Mouse (Mus musculus): ENCODE data around the gene Trim71.

Gene Trim71

DNA sequence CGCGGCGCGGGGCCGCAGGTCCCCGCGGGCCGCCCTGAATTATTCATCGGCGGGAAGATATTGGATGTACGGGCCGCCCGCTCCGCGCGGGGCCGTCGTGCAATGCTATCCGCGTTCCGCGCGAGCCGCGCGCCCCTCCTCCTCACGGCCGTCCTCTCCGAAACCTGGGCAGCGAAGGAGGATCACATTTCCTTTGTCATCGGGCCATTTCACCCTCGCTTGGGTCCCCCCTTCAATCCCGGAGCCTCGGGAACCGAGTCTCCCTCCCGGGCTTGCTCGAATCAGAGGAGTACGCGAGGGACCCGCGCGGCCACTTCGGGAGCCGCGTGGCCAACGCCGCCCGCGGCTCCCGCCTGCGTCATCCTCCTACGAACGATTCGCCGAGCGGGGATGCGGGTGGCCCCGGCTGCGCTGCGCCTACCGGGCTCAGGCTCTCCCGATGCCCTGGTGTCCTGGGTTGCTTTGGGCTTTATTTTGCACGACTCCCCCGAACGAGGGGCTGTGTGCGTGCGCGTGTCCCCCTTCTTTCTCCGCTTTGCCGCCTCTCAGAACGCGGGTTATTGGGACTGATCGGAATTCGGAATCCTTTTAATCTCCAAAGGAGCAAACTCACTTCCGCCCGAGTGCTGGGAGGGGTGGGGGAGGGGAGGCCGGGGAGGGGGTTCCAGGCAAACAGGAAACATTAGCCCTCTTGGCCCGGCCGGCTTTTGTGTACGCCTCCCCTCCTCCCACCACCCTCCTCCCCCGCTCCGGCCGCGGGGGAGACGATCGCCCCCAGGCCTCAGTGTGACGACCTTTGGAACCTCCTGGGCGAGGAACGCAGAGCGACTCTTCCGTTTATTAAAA is at the start of gene Trim71:
TSS of gene Trim71 (minus strand) at position 609 of the 846 bp plus-strand sequence.
- no peak for DNase-seq (ENCODE audit: low spot score)

DNA sequence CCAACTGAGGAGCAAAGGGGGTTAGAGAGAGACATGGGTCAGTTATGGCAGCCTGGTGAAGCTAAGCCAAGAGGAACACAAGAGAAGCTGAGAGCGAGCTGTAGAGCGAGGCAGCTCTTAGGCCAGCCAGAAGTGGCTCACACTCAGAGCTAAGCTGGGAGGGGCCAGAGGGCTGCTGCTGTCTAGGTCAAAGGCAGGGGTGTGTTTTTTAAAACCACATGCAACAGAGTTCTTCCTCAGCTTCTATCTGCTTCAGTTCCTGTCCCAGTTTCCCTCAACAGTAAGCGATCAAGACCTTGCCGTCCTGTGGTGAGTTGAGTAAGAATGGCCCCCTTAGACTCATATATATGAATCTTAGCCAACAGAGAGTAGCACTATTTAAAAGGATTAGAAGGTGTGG is 48.9 kb upstream of the Trim71 start:
- DNase-seq (ENCODE audit: low spot score): no peak

DNA sequence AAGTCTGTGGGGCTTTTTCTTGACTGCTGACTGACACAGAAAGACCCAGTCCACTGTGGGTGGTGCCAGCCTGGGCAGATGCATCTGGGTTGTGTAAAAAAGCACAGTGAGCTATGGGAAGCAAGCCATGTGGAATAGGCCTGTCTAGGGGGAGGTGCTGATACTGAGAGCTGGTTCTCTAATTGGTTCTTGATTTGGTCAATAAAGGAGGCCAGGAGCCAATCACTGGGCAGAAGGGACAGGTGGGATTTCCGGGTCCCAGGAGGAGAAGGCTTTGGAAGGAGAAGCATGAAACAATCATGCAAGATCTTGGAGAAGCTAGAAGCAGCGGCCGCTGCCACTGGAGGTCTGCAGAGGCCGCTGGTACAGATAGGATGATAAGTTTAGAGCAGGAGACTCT is 48.4 kb upstream of the Trim71 start:
- DNase-seq (ENCODE audit: low spot score): no peak

DNA sequence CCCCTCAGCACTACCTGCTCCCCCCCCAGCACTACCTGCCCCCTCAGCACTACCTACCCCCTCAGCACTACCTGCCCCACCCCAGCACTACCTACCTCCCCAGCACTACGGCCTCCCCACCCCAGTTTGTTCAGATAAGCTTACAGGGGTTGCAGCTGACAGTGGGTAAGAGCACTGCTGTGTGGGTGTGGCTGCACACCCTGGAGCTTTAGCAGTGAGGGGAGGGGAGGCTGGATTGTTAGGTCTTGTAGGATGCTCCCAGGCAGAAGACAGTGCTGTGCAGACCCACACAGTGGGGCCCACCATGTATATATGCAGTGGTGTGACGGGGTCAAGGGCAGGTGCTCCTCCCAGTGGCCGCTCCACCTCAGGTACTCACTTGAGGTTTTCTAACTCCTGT is 46.1 kb upstream of the Trim71 start:
- DNase-seq (ENCODE audit: low spot score): no peak

DNA sequence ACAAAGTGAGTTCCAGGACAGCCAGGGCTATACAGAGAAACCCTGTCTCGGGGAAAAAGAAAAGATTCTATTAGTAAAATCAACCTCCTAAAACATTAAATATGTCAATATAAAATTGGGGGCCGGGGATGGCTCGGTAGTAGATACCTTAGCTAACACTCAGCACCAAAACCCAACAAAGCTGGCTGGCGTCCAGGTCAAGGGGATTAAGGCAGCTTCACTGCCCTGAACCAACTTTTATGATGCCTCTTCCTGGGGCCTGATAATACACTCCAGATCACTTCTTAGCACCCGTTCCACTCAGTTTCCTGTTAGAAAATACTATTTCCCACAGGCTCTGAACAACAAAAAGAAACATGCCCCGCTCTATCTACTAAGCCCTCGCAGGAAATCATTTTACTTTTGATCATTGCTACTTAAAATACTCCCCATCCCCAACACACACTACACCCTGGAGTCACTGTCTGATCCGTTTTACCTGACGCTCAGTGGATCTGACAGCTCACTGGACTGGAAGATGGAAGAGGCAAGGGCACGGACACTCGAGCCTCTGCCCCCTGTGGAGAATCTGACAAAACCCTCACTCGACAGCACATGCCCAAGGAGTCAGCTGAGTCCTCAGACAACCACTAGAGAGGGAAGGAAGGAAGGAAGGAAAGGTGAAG is 39.8 kb upstream of the Trim71 start:
- peak; percentile 49 for DNase-seq (ENCODE audit: low spot score)

DNA sequence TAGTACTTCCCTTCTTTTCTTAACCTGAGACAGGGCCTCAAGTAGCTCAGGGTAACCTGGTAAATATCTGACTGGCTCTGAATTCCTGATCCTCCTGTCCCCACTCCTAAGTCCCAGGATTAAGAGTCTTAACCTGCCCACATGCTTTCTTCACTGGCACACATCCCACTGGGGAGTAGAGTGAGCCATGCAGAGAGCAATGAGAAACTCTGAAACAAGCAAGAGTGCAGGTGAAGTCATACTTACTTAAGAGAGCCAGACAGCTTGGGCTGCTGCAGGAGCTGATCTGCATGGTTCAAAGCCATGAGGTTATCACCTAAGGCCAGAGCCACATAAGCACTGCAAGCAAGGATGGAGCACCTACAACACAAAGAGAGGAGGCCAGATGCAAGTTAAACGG is 36.9 kb upstream of the Trim71 start:
- no peak for DNase-seq (ENCODE audit: low spot score)

DNA sequence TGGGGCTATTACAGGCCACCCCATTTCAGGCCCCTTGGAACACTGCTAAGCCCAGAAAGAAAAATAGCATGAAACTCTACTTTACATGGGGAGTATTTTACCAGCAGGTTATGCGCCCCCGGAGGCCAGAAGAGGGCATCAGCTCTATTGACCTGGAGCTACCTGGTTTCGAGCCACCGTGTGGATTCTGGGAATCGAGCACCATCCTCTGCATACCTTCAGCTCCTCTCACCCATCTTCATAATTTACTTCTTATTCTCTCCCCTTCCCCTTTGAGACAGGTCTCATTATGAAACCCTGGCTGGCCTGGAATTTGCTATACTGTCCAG is 20.8 kb upstream of the Trim71 start:
- DNase-seq (ENCODE audit: low spot score): no peak

DNA sequence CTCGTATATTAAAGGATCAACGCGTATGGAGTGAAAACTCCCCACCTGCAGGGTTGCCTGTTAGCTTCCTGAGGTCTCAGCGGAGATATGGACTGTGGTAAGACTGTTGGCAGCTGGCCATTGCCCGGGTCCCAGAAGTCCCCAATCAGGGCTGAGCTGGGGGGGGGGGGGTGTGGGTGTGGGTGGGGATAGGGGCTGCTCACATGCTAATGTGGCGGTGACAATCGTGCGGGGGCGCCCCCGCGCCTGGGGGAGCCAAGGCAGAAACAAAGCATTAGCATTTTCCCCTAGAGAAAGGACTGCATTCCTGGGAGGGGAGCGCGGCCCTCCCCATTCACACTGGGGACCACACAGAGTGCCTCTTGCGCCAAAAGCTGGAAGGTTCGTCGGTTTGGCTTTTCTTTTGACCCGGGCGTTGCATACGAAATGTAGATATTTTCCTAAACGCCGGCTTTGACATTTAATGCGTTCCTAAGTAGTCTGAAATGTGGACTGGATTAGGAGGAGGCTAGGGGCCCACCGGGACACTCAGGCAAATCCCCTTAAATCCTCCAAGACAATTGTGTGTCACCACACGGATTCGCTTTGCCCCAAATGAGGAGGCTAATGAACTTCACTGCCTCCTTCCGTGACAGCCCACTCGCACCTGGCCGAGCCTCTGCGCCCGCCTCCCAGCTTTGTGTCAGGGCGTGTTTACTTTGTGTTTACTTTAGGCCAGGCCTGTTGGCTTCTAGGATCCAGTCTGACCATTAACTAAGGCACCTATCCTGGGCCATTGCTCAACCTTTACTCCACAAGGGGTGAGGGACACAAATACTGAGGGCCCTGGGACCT is 20.2 kb upstream of the Trim71 start:
- DNase-seq (ENCODE audit: low spot score): peak; percentile 63

DNA sequence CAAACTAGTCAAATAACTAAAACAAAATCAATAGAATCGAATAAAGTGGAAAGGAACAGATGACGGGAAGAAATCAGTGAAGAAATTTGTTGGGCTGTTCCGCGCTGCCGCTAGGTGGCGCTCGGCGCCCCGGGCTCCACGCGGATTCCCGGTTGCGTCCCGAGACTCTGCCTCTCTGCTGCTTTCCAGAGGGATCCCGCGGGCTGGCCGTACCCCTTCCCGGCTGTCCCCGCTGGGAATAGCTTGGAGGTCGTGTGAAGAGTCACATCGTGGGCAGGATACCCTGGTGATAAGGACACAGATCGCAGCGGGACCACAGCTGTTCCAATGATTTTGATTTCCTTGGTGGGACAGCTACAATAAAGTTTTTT is 19.6 kb upstream of the Trim71 start:
- peak; percentile 82 for DNase-seq (ENCODE audit: low spot score)

DNA sequence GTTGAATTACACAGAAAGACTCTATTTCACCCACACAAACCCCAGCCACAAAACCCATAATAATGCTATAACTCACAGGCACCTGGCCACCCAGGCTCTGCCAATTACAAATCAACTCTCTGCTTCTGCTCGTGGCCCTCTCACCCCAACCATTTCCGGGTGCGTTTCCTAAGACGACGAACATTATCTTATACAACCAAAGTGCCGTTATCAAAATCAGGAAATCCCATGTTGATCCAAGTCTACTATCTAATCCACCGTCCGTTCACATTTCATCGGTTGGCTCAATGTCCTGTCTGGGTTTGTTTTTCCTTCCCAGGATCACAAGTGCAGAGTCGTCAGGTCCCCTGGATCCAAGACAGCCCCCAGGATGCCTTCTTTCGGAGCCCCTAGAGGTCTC is 14.5 kb upstream of the Trim71 start:
- DNase-seq (ENCODE audit: low spot score): no peak

DNA sequence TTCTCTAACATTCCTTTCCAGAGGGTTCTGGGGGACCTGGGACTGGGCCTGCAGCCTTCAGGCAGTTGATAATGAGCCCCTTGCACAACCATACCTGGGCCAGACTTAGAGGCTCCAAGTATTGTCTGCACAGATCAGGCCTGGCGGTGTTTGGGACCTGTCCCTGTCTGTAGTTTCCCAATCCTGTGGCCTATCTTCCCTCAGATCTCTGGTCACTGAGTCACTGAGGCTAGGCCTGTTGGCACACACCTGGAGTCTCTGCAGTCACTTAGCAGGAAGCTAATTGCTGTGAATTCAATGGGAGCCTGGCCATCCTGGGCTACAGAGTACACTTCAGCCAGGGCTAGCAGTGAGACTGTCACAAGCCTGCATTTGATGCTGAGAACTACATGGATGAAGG is 11.8 kb upstream of the Trim71 start:
- no peak for DNase-seq (ENCODE audit: low spot score)

DNA sequence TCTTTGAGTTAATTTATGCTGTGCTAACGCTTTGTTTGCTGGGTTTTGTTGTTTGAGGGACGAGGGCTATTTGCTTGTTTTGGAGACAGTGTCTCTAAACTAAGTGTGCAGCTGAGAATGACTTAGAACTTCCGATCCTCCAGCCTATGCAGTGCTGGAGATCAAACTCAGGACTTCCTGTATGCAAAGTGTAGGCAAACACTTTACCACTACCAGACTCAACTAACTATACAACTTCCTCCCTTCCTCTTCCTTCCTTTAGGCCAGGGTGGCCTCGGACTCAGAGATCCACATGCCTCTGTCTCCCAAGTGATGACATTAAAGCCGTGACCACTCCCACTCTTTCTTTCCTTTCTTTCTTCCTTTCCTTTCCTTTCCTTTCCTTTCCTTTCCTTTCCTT is 9.4 kb upstream of the Trim71 start:
- no peak for DNase-seq (ENCODE audit: low spot score)

DNA sequence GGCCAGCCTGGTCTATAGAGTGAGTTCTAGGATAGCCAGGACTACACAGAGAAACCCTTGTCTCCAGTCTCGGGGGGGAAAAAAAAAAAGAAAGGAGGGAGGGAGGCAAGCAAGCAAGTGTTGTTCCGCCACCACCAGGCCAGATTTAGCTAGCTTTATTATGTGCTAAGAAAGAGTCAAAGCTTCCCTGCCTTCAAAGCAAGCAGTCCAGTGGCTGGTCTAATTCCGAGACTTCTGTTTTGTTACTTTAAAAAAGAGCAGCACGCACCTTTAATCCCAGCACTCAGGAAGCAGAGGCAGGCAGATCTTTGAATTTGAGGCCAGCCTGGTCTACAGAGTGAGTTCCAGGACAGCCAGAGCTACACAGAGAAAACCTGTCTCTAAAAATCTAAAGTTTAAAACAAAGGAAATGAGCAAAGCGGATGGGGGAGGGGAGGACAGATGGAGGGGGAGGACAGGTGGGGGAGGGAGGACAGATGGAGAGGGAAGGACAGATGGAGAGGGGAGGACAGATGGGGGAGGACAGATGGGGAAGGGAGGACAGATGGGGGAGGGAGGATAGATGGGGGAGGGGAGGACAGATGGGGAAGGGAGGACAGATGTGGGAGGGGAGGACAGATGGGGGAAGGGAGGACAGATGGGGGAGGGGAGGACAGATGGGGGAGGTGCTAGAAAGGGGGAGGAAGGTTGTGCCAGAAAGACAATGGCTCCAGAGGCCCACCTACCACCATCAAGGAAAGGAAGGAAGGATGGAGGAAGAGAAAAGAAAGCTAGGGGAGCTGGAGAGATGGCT is 4.7 kb upstream of the Trim71 start:
- DNase-seq (ENCODE audit: low spot score): no peak

DNA sequence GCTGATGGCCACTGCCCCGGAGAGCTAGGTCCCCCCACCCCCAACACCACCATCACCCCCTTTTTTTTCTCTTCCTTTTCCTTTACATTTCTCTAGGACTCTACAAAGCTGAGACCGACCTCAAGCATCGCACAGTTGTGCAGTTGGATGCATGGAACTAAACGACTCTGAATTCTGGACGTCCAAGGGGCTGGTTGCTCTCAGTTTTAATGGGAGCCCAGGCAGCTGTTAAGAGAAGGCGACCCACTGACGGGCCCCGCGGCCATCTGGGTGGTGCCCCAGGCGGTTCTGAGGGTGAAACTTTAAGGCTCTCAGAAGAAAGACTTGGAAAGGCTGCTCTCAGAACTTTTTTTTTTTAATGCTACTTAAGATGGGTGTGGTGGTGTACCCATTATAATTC is 498 bp upstream of the Trim71 start:
- DNase-seq (ENCODE audit: low spot score): no peak

DNA sequence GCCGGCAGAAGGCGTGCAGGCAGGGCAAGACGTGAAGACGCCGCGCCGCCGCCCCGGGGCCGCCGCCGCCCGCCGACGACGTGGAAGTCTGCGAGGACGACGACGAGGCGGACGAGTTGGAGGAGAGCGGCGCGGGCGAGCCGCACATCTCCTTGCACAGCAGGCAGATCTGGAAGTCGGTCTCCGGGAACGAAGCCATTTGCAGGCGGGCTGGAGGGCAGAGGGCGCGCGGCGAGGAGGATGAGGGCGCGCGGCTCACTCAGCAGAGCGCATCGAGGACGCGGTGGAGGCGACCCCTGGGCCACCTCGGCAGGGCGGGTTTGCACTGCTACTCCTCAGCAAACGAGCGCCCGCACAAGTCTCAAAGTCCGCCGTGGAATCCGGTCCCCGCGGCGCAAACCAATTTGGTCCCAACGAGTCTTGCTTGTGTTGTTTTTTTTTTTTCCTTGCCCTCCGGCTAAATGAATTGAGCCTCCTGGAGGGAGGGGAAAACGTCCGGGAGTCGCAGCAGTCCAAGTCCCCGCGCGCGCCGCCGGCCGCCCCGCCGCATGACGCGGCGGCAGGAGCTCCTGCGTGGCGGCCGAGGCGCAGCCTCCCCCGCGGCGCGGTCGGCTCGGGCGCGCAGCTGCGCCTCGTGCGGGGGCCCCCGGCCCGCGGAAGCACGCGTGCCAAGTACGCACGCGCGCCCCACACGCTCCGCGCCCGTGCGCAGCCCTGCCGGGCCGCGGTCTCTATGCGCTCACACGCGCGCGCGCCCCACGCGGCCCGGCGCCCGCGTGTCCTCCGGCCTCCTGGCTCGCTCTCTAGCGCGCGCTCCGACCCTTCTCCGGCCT is 1.0 kb downstream of the Trim71 start:
- no peak for DNase-seq (ENCODE audit: low spot score)

DNA sequence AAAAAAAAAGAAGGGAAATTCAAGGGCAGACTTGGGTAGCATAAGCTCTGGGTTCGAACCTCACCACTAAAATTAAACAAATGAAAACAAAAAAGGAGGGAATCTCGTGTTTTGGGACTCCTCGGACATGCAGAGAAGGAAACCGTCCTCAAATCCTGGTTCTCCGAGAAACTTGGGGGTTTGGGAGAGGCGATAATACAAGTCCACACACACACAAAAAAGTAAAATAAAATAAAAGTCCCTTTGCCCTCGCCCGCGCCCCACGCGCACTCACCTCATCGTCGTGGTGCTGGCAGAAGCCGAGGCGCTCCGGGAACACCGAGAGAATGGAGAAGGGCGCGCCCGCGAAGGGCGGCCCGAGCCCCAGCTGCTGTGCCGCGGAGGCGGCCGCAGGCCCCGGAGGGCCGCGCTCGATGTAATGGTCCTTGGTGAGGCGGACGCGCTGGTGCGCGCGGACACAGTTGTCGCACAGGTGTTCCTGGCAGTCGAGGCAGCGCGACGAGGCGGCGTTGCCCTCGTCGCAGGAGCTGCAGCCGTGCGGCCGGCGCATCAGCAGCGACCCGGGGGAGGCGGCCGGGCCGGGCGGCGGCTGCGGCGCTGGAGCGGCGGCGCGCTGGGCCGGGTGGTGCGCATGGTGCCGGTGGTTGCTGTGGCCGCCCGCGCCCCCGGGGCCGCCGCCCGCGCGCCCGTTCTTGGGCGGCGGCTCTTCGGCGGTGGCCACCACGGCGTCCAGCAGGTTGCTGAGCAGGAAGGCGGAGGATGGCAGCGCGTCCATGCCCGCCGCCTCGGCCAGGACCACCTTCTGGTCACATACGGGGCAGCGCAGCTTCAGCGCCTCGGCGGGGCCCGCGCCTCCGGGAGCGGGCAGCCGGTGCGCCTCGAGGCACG is 1.9 kb downstream of the Trim71 start:
- DNase-seq (ENCODE audit: low spot score): no peak

DNA sequence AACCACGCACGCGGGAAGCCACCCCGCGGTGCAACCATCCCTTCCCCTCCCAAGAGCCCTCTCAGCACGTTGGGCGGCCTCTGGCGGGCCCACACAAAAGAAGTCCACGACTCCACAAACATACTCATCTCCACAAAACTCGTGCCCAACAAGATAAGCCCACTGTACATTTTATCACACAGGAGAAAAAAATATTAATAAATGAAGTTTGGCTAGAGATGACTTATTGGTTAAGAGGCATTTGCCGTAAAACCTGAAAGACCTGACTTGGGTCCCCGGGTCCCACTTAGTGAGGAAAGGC is 2.5 kb downstream of the Trim71 start:
- no peak for DNase-seq (ENCODE audit: low spot score)

DNA sequence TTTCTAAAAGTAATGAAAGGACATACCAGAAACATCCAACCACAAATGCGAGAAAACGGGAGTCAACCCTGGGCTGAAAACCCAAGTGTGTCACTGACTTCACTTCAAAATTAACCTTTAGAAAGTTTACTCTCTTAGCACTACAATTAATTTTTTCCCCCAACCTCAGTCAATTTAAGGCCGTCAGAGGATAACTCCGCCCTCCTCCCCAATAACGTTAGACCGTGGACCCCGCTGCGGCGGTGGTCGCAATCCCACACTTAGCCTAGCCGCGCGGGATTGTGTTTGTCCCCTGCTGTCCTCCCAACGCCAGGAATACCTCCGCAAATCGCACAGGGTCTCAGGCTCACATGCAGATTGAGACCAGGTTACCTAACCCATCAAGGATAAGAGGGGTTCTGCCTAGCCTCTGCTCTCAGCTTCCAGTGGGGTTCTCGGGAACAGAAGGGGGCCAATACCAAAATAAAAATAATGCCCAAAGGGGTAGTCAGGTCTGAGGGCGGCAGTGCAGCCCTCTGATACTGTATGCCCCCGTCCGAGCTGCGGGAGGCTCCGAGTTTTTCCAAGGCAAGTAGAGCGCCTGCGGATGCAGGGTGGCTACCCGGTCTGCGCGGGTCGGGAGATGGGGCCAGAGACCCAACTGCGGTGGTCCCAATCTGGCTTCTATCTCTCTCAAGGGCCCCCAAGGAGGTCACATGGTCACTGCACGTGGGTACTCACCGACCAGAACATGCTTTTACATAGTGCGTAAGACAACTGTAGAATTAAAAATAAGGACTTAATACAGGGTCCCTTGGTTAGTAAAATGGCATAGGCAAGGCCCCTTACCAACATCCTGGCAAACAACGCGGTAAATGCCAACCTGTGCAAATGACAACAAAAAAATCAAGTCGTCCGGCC is 3.1 kb downstream of the Trim71 start:
- no peak for DNase-seq (ENCODE audit: low spot score)

DNA sequence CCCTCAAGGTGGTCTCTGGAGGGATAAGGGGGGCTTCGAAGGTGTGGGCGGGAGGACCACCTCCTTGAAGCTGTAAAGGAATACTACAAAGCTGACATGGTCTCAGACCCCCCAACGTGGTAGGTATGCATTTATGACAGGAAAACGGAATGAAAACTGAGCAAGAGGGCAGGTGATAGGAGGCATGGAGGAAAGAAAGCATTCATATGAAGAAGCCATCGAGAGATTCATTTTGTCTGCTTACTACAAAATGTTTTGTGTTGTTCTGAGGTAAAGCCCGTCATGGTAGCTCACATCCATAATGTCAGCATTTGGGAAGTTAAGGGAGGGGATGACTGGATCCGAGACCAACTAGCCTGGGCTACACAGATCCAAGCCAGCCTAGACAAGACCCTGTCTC is 4.0 kb downstream of the Trim71 start:
- DNase-seq (ENCODE audit: low spot score): no peak
